In the genomic region with DNA sequence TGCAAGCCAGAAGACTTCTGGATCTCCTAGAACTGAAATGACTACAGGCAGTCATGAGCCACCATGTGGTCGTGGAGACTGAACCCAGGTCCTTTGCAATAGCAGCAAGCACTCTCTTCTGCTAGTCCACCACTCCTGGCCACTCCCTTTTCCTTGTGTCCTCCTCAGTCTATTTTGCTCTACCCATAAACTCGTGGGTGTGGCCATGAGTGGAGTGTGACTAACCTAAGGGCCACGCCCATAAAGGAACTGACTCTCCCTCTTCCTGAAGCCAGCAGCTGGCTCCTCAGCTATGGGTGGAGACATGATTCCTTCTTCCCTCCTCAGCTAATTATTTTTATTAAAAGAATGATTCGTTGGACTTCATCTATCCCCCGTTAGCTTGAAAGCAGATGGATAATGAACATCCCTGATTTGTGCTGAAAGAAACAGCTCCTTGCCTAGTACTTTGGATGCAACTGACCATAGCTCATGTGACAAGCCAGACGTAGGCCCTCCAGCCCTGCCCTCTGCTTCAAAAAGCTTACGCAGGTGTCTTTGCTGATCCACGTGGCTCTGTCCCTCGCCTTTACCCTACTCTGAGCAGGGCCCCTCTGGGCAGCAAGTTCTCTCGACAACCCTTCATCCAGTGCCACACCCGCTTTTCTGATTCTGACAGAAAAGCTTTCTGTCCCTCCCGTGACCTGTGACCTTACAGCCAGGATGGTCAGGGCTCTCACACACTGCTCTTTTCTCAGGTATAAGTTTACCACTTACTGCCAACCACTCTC, we compare ENCODE assay signal across 10 mouse cellular contexts. TPM values are rescaled to one million over a fixed set of nuclear protein-coding genes. Genes with fewer than 3 reads are reported as not detected.
A peak's percentile ranks its signal among the peaks of the same experiment; 100 is the strongest.
DNase-seq lines count a peak whose midpoint lies in the region; ATAC-seq and TF ChIP-seq lines count a peak whose summit lies in the region.
"Had no signal": no experiment of that assay in that cellular context is flagged by ENCODE, and none has a peak within 500 bp of the region (broad histone marks: within the 10 kb centered on the region; RNA-seq: fewer than 3 reads in every experiment).

No protein-coding gene starts in this region.

- peaks cover 61% of the 10 kb centered on the region for H3K4me1 ChIP-seq in liver, postnatal 0 days (ENCODE audit: insufficient read depth)
- no peaks in the 10 kb centered on the region for H3K4me1 ChIP-seq in forebrain, postnatal 0 days (ENCODE audit: insufficient read depth)
- H3K4me1 ChIP-seq in forebrain, embryonic 10.5 days = peaks cover 25% of the 10 kb centered on the region

- no peak for TF ChIP-seq EP300 in liver, postnatal 0 days (IDR thresholded peaks at IDR 0.05; ENCODE audit: low read depth)

- no peaks in the 10 kb centered on the region for H3K9me3 ChIP-seq in liver, postnatal 0 days (ENCODE audit: low read length)
- no peaks in the 10 kb centered on the region for H3K9me3 ChIP-seq in forebrain, postnatal 0 days (ENCODE audit: low read length)
- no peaks in the 10 kb centered on the region for H3K9me3 ChIP-seq in forebrain, embryonic 10.5 days

- 53% methylated on average over 12 of the region's 12 CpGs for WGBS in liver, postnatal 0 days (ENCODE audit: insufficient replicate concordance)
- WGBS in forebrain, postnatal 0 days = 74% methylated on average over 12 of the region's 12 CpGs
- 76% methylated on average over 12 of the region's 12 CpGs for WGBS in forebrain, embryonic 10.5 days

- no peak overlapping the region for H3K9ac ChIP-seq in liver, postnatal 0 days (replicated peaks)
- no peak overlapping the region for H3K9ac ChIP-seq in forebrain, postnatal 0 days

- TF ChIP-seq CTCF in gastrocnemius, adult 2 months (IDR thresholded peaks at IDR 0.05) = no peak
- TF ChIP-seq CTCF in liver, postnatal 0 days (IDR thresholded peaks at IDR 0.05; ENCODE audit: low read depth) = no peak
- TF ChIP-seq CTCF in forebrain, postnatal 0 days (IDR thresholded peaks at IDR 0.05; ENCODE audit: low read depth) = no peak

- no peak overlapping the region for H3K4me3 ChIP-seq in gastrocnemius, adult 2 months
- no peak overlapping the region for H3K4me3 ChIP-seq in liver, postnatal 0 days (ENCODE audit: low read depth, low read length)
- no peak overlapping the region for H3K4me3 ChIP-seq in forebrain, postnatal 0 days (ENCODE audit: low read depth, low read length)
- H3K4me3 ChIP-seq in forebrain, embryonic 10.5 days = no peak overlapping the region

- peak; percentile 67 for DNase-seq in gastrocnemius, adult 2 months
- DNase-seq in gastrocnemius, postnatal 36 days = no peak
- peak; percentile 93 for DNase-seq in 3T3-L1 (ENCODE audit: low read depth, low spot score)
- no peak for DNase-seq in liver, postnatal 0 days
- DNase-seq in left cerebral cortex, adult 9 months (ENCODE audit: low spot score in 2 of 2) = no peak
- DNase-seq in forebrain, postnatal 0 days = no peak
- DNase-seq in forebrain, embryonic 10.5 days (ENCODE audit: extremely low spot score, low spot score) = no peak
- DNase-seq: cerebellum, postnatal 25 days had no signal

- peaks cover 13% of the 10 kb centered on the region for H3K27me3 ChIP-seq in liver, postnatal 0 days (ENCODE audit: insufficient read depth, low read length)
- H3K27me3 ChIP-seq in forebrain, postnatal 0 days (ENCODE audit: insufficient read depth, low read length) = peaks cover 14% of the 10 kb centered on the region; the same call in 1 of the 2 replicates
- H3K27me3 ChIP-seq in forebrain, embryonic 10.5 days (ENCODE audit: poor library complexity, severe bottlenecking) = peaks cover 41% of the 10 kb centered on the region

- peak overlapping the region; percentile 43 for H3K4me2 ChIP-seq in liver, postnatal 0 days (ENCODE audit: low read depth, low read length)
- H3K4me2 ChIP-seq in forebrain, postnatal 0 days (ENCODE audit: low read depth) = no peak overlapping the region

- intact Hi-C loops in gastrocnemius, adult 2 months (cut with DNase I) = no loop called here
- intact Hi-C loops in gastrocnemius, postnatal 36 days (cut with DNase I) = loop anchor here (5.0 to 10.0 kb wide), 4 partner anchors 32 to 227 kb away; a partner anchor contains a TSS

- H3K27ac ChIP-seq in gastrocnemius, adult 2 months = peak overlapping the region; percentile 87
- no peak overlapping the region; the same call in 1 of the 2 replicates for H3K27ac ChIP-seq in liver, postnatal 0 days (ENCODE audit: low read depth)
- H3K27ac ChIP-seq in forebrain, postnatal 0 days (ENCODE audit: low read depth, low read length) = no peak overlapping the region
- H3K27ac ChIP-seq in forebrain, embryonic 10.5 days = no peak overlapping the region

- no peaks in the 10 kb centered on the region for H3K36me3 ChIP-seq in liver, postnatal 0 days (replicated peaks; ENCODE audit: insufficient read depth, low read length)
- H3K36me3 ChIP-seq in forebrain, postnatal 0 days (ENCODE audit: insufficient read depth) = no peaks in the 10 kb centered on the region
- H3K36me3 ChIP-seq in forebrain, embryonic 10.5 days (replicated peaks) = no peaks in the 10 kb centered on the region

- ATAC-seq in erythroblast, adult 5-6 weeks (replicated peaks; ENCODE audit: low FRiP score, poor library complexity, severe bottlenecking) = peak; percentile 63
- peak; percentile 24; the same call in 1 of the 2 replicates for ATAC-seq in liver, postnatal 0 days
- ATAC-seq in forebrain, postnatal 0 days = no peak

RNA-seq across cellular contexts. Expression of a gene that starts 4.1 kb away (rescaled TPM):
- total RNA-seq in gastrocnemius, adult 2 months (2021) = 10 to 100 TPM in 1 of 2 experiments, 1 to 10 TPM in 1; 9.7 to 20.6 TPM
- total RNA-seq in gastrocnemius, postnatal 36 days (2021) = 10 to 100 TPM; 10.8 to 13.1 TPM
- 5.0 and 6.3 TPM in 2 replicates for total RNA-seq in erythroblast, adult 5-6 weeks (2015; ENCODE audit: low replicate concordance)
- total RNA-seq in erythroblast, adult 5-6 weeks (2017; ENCODE audit: low replicate concordance) = 1.6 and 4.3 TPM in 2 replicates
- polyA plus RNA-seq in liver, postnatal 0 days (2015; fragmentation: Nextera tagmentation; extraction: Ambion mirVana) = 10.6 and 12.1 TPM in 2 replicates
- 10.8 and 13.2 TPM in 2 replicates for total RNA-seq in forebrain, postnatal 0 days (2014; rRNA removed)
- polyA plus RNA-seq in forebrain, postnatal 0 days (2015; fragmentation: Nextera tagmentation; extraction: Ambion mirVana) = 17.2 and 22.7 TPM in 2 replicates
- polyA plus RNA-seq in forebrain, embryonic 10.5 days (2016; fragmentation: Nextera tagmentation; extraction: Ambion mirVana) = 19.5 and 21.5 TPM in 2 replicates

RNA-seq across cellular contexts. Expression of a gene that starts 45.6 kb away (rescaled TPM):
- 100 to 1,000 TPM; 378 to 400 TPM for total RNA-seq in gastrocnemius, adult 2 months (2021)
- 100 to 1,000 TPM; 299 to 317 TPM for total RNA-seq in gastrocnemius, postnatal 36 days (2021)
- 101 and 131 TPM in 2 replicates for total RNA-seq in erythroblast, adult 5-6 weeks (2015; ENCODE audit: low replicate concordance)
- 103 and 130 TPM in 2 replicates for total RNA-seq in erythroblast, adult 5-6 weeks (2017; ENCODE audit: low replicate concordance)
- 199 and 206 TPM in 2 replicates for polyA plus RNA-seq in liver, postnatal 0 days (2015; fragmentation: Nextera tagmentation; extraction: Ambion mirVana)
- 270 and 295 TPM in 2 replicates for total RNA-seq in forebrain, postnatal 0 days (2014; rRNA removed)
- 356 and 373 TPM in 2 replicates for polyA plus RNA-seq in forebrain, postnatal 0 days (2015; fragmentation: Nextera tagmentation; extraction: Ambion mirVana)
- 182 and 190 TPM in 2 replicates for polyA plus RNA-seq in forebrain, embryonic 10.5 days (2016; fragmentation: Nextera tagmentation; extraction: Ambion mirVana)

RNA-seq across cellular contexts. Expression of a gene that starts 49.4 kb away (rescaled TPM):
- total RNA-seq in gastrocnemius, adult 2 months (2021) = 100 to 1,000 TPM in 1 of 2 experiments, 10 to 100 TPM in 1; 44.7 to 101 TPM
- 10 to 100 TPM; 47.4 to 71.2 TPM for total RNA-seq in gastrocnemius, postnatal 36 days (2021)
- total RNA-seq in erythroblast, adult 5-6 weeks (2015; ENCODE audit: low replicate concordance) = not detected in 2 replicates
- total RNA-seq in erythroblast, adult 5-6 weeks (2017; ENCODE audit: low replicate concordance) = 0.43 TPM in 1 of 2 replicates, not detected in the other
- polyA plus RNA-seq in liver, postnatal 0 days (2015; fragmentation: Nextera tagmentation; extraction: Ambion mirVana) = 0.45 TPM in 1 of 2 replicates, not detected in the other
- 0.67 and 1.2 TPM in 2 replicates for total RNA-seq in forebrain, postnatal 0 days (2014; rRNA removed)
- polyA plus RNA-seq in forebrain, postnatal 0 days (2015; fragmentation: Nextera tagmentation; extraction: Ambion mirVana) = not detected in 2 replicates
- polyA plus RNA-seq in forebrain, embryonic 10.5 days (2016; fragmentation: Nextera tagmentation; extraction: Ambion mirVana) = 0.16 TPM in 1 of 2 replicates, not detected in the other
- total RNA-seq: CH12.LX had no signal

Comparison
In these comparisons a context has a peak if more than half of its experiments do, and no peak if none do; other contexts are left out.
1. DNase-seq: peak in gastrocnemius, adult 2 months (single experiment) and 3T3-L1 (single experiment); none in gastrocnemius, postnatal 36 days (0 of 2), liver, postnatal 0 days (single experiment), left cerebral cortex, adult 9 months (0 of 2), forebrain, postnatal 0 days (single experiment) and forebrain, embryonic 10.5 days (single experiment).
2. RNA of a gene that starts 49.4 kb away (total RNA-seq): 44.7 to 101 TPM in gastrocnemius, adult 2 months and 47.4 to 71.2 TPM in gastrocnemius, postnatal 36 days; 0.67 to 1.2 TPM in forebrain, postnatal 0 days and 0.43 TPM in erythroblast, adult 5-6 weeks; every median in the first group is over 10 times any median in the second.